Mouse (Mus musculus): ENCODE results near the gene Fis1. TPM values are rescaled to one million over a fixed set of nuclear protein-coding genes. Genes with fewer than 3 reads are reported as not detected.
A peak's percentile ranks its signal among the peaks of the same experiment; 100 is the strongest.

Gene Fis1
- polyA plus RNA-seq, 1 experiment from 2014 or later: 299 TPM

DNA sequence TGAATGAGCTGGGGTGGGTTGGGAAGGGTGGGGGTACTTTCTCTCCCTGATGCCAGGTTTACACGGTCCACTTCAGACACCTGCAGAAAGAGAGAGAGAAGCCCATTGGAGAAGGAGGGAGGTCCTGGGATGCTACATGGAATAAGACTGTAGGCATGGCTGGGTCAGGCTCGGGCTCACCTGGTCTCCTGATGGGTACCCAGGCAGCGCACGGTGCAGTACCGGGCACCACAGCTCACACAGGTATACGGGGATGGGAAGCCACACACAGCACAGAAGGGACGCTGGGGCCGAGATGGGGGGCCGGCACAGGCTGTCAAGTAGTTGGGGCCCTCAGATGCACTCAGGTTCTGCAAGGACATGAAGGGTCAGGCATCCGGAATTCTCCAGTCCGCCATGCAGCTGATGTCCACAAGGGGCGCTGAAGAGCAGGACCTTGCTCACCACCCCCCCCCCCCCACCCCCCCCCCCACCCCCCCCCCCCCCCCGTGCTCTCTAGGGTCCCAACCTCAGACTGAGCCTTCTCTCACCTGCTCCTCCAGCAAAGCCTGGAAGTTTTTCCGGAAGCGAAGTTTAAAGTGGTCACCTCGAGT is 29.4 kb downstream of the Fis1 start:
- Histone ChIP-seq H3K4me1 (ENCODE audit: control insufficient read depth, insufficient read depth, low read length) (0 out of 2 replicates have a peak, but pooled peaks cover 3% of the 10 kb centered on the region), H3K36me3 (ENCODE audit: control insufficient read depth, insufficient read depth, low read length) (no peaks in the 10 kb centered on the region), H3K27me3 (ENCODE audit: control insufficient read depth, insufficient read depth, low read length) (no peaks in the 10 kb centered on the region), H3K9me3 (ENCODE audit: control insufficient read depth, low read length) (no peaks in the 10 kb centered on the region), H3K9ac (ENCODE audit: low read length) (no peak overlapping the region), H3K27ac (replicated peaks; ENCODE audit: low read depth, low read length) (no peak overlapping the region), H3K4me2 (ENCODE audit: low read depth, severe bottlenecking) (no peak overlapping the region), H3K4me3 (ENCODE audit: low read depth, low read length) (no peak overlapping the region)
- DNase-seq (ENCODE audit: low spot score) (peak; percentile 75), ATAC-seq (ENCODE audit: insufficient number of reproducible peaks, low FRiP score, low TSS enrichment, low read depth) (no peak)
- WGBS: 51% methylated on average over 15 of the region's 16 CpGs

DNA sequence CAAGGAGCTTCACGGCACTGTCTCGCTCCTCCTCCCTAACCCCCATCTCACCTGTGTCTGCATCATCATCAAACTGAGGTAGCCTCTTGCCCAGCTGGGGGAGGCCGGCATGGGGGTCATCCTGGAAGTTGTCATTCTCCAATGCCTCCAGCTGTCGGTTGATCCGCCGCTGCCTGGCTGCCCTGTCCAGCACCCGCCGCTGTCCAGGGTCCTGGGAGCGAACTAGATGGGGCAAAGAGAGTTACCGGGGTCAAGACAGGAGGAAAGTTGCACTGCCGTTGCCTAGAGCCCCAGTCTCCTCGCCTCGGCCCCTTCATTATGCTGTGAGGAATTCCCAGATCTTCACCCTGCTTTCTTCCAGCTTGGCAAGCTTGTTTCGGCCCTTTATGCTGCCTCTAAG is 31.8 kb downstream of the Fis1 start:
- Histone ChIP-seq H3K4me3 (ENCODE audit: low read depth, low read length) (no peak overlapping the region), H3K4me1 (ENCODE audit: control insufficient read depth, insufficient read depth, low read length) (peaks cover 10% of the 10 kb centered on the region; the same call in 1 of the 2 replicates), H3K36me3 (ENCODE audit: control insufficient read depth, insufficient read depth, low read length) (peaks cover 2% of the 10 kb centered on the region; the same call in 1 of the 2 replicates), H3K9me3 (ENCODE audit: control insufficient read depth, low read length) (no peaks in the 10 kb centered on the region), H3K4me2 (ENCODE audit: low read depth, severe bottlenecking) (no peak overlapping the region), H3K9ac (ENCODE audit: low read length) (no peak overlapping the region), H3K27ac (replicated peaks; ENCODE audit: low read depth, low read length) (no peak overlapping the region), H3K27me3 (ENCODE audit: control insufficient read depth, insufficient read depth, low read length) (no peaks in the 10 kb centered on the region)
- ATAC-seq (ENCODE audit: insufficient number of reproducible peaks, low FRiP score, low TSS enrichment, low read depth): no peak
- 60% methylated on average over 14 of the region's 14 CpGs for WGBS
- peak; percentile 41 for DNase-seq (ENCODE audit: low spot score)

DNA sequence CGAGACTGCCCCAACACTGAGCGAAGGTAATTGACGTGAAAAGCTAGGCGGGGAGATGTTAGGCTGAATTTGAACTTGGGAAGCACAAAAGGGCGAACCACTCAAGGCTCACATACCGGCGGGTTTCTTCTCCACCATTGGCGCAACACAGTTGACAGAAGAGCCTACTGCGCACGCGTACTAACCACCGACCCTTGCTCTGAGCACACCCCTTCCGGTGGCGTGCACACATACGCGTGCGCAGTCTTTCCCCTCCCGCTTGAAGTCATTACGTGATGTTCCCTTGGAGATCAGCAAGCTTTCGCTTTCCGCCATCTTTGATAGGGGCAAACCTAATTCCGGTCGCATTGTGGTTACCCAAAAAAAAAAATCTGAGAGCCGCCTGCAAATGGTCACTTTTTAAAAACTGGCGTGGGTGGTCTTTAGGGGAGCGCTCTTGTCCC is 33.6 kb downstream of the Fis1 start, which contains the start of gene Plod3:
Plod3 (plus strand) TSS at position 325 of the 443 bp plus-strand sequence.
- ATAC-seq (ENCODE audit: insufficient number of reproducible peaks, low FRiP score, low TSS enrichment, low read depth) (peak; percentile 80), DNase-seq (ENCODE audit: low spot score) (peak; percentile 97)
- WGBS: under 1% methylated on average over 26 of the region's 26 CpGs
- Histone ChIP-seq H3K9ac (ENCODE audit: low read length) (peak within 1 kb of the TSS; percentile 92), H3K4me3 (ENCODE audit: low read depth, low read length) (peak within 1 kb of the TSS; percentile 91), H3K4me2 (ENCODE audit: low read depth, severe bottlenecking) (peak within 1 kb of the TSS; percentile 79), H3K4me1 (ENCODE audit: control insufficient read depth, insufficient read depth, low read length) (peaks cover 10% of the 10 kb centered on the region; the same call in 1 of the 2 replicates), H3K27me3 (ENCODE audit: control insufficient read depth, insufficient read depth, low read length) (no peaks in the 10 kb centered on the region), H3K9me3 (ENCODE audit: control insufficient read depth, low read length) (no peaks in the 10 kb centered on the region), H3K27ac (replicated peaks; ENCODE audit: low read depth, low read length) (peak within 1 kb of the TSS; percentile 97), H3K36me3 (ENCODE audit: control insufficient read depth, insufficient read depth, low read length) (peaks cover 17% of the 10 kb centered on the region)

DNA sequence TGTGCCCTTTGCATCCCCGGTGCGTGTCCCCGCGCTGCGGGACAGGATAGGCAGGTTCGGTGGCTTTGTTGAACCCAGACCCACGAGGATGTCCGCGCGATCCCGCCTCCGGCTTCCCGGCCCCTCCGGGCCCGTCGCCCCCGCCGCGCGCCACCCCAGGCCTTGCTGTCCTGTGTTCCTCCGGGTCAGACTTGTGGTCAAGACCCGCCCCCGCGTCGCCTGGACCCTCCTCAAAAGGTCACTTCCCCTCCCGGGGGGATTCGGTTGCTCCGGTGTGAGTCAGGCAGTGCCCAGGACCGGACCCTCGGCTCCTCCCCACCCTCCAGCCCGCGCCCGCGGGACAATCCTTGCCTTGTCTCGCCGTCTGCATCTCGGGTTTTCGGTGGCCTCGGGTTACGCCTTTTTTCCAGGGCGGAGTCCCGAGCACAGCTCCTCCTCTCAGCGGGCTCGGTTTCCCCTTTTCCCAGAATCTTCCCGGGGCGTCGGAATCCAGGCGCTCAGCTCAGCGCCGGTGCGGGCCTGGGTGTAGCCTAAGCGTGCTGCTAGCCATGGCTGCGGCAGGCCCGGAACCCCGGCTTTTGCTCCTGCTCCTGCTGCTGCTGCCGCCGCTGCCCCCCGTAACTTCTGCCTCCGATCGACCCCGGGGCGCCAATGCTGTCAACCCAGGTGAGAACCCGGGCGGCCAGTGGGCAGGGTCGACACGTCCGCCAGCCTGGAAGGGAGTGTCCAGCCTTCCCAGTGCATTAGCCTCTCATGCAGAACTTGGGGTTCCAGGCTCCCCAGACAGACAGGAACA is 34.3 kb downstream of the Fis1 start:
- H3K9me3 ChIP-seq (ENCODE audit: control insufficient read depth, low read length): no peaks in the 10 kb centered on the region
- peak overlapping the region; percentile 92 for H3K9ac ChIP-seq (ENCODE audit: low read length)
- under 1% methylated on average over 67 of the region's 67 CpGs for WGBS
- H3K27me3 ChIP-seq (ENCODE audit: control insufficient read depth, insufficient read depth, low read length): no peaks in the 10 kb centered on the region
- peak overlapping the region; percentile 91 for H3K4me3 ChIP-seq (ENCODE audit: low read depth, low read length)
- ATAC-seq (ENCODE audit: insufficient number of reproducible peaks, low FRiP score, low TSS enrichment, low read depth) (peak; percentile 41), DNase-seq (ENCODE audit: low spot score) (peak; percentile 84)
- peaks cover 22% of the 10 kb centered on the region for H3K36me3 ChIP-seq (ENCODE audit: control insufficient read depth, insufficient read depth, low read length)
- peaks cover 10% of the 10 kb centered on the region; the same call in 1 of the 2 replicates for H3K4me1 ChIP-seq (ENCODE audit: control insufficient read depth, insufficient read depth, low read length)
- H3K27ac ChIP-seq (replicated peaks; ENCODE audit: low read depth, low read length): peak overlapping the region; percentile 97
- H3K4me2 ChIP-seq (ENCODE audit: low read depth, severe bottlenecking): peak overlapping the region; percentile 79

DNA sequence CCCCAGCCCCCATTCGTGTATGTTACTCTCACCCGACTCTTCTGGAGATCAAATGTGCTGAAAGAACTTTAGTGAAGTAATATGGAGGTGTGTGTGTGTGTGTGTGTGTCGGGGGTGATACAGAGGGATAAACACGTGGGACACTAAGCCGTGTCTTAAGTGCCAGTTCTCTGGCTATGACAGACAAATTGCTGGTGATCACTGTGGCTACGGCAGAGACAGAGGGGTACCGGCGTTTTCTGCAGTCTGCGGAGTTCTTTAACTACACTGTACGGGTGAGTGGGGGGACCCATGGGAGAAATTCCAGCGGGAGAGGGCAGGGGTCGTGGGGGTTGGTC is 34.8 kb downstream of the Fis1 start, which contains the start of gene Znhit1:
Znhit1 (minus strand) TSS at position 88 of the 338 bp plus-strand sequence.
- Histone ChIP-seq H3K9me3 (ENCODE audit: control insufficient read depth, low read length) (no peaks in the 10 kb centered on the region), H3K27me3 (ENCODE audit: control insufficient read depth, insufficient read depth, low read length) (no peaks in the 10 kb centered on the region), H3K4me2 (ENCODE audit: low read depth, severe bottlenecking) (peak within 1 kb of the TSS; percentile 79), H3K27ac (replicated peaks; ENCODE audit: low read depth, low read length) (peak within 1 kb of the TSS; percentile 97), H3K9ac (ENCODE audit: low read length) (peak within 1 kb of the TSS; percentile 92), H3K4me1 (ENCODE audit: control insufficient read depth, insufficient read depth, low read length) (peaks cover 10% of the 10 kb centered on the region; the same call in 1 of the 2 replicates), H3K36me3 (ENCODE audit: control insufficient read depth, insufficient read depth, low read length) (peaks cover 22% of the 10 kb centered on the region), H3K4me3 (ENCODE audit: low read depth, low read length) (peak within 1 kb of the TSS; percentile 91)
- DNase-seq (ENCODE audit: low spot score) (no peak), ATAC-seq (ENCODE audit: insufficient number of reproducible peaks, low FRiP score, low TSS enrichment, low read depth) (no peak)
- 11% methylated on average over 12 of the region's 12 CpGs for WGBS

DNA sequence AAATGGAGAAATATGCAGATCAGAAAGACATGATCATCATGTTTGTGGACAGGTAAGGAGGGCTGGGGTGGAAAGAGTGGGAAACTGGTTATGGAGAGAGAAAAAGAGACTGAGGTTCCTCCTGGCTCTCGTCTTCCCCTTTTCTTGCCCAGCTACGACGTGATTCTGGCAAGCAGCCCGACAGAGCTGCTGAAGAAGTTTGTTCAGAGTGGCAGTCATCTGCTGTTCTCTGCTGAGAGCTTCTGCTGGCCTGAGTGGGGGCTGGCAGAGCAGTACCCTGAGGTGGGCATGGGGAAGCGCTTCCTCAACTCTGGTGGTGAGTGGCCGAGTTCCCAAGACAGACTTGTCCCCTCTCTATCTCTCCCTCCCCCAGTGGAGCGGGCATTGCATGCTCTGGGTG is 35.3 kb downstream of the Fis1 start:
- Histone ChIP-seq H3K27me3 (ENCODE audit: control insufficient read depth, insufficient read depth, low read length) (no peaks in the 10 kb centered on the region), H3K27ac (replicated peaks; ENCODE audit: low read depth, low read length) (no peak overlapping the region), H3K9me3 (ENCODE audit: control insufficient read depth, low read length) (no peaks in the 10 kb centered on the region), H3K9ac (ENCODE audit: low read length) (peak overlapping the region; percentile 92), H3K4me3 (ENCODE audit: low read depth, low read length) (peak overlapping the region; percentile 91), H3K4me1 (ENCODE audit: control insufficient read depth, insufficient read depth, low read length) (peaks cover 10% of the 10 kb centered on the region; the same call in 1 of the 2 replicates), H3K36me3 (ENCODE audit: control insufficient read depth, insufficient read depth, low read length) (peaks cover 27% of the 10 kb centered on the region), H3K4me2 (ENCODE audit: low read depth, severe bottlenecking) (peak overlapping the region; percentile 79)
- ATAC-seq (ENCODE audit: insufficient number of reproducible peaks, low FRiP score, low TSS enrichment, low read depth) (no peak), DNase-seq (ENCODE audit: low spot score) (no peak)
- WGBS: 84% methylated on average over 7 of the region's 7 CpGs

DNA sequence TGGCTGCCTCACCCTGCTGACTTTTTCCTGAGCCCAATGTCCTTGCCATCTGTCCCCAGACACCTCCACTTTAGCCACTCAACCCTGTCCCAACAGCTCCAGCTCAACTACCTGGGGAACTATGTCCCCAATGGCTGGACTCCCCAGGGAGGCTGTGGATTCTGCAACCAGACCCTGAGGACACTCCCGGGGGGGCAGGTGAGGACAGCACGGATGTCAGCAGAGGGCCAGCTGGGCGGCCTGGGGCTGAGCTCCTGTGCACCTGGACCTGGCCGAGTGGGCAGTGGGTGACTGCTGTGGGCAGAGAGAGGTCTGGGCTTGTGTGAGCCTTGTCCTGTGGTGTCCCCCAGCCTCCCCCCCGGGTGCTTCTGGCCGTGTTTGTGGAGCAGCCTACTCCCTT is 36.7 kb downstream of the Fis1 start:
- DNase-seq (ENCODE audit: low spot score) (no peak), ATAC-seq (ENCODE audit: insufficient number of reproducible peaks, low FRiP score, low TSS enrichment, low read depth) (no peak)
- no peak overlapping the region for H3K4me3 ChIP-seq (ENCODE audit: low read depth, low read length)
- no peaks in the 10 kb centered on the region for H3K27me3 ChIP-seq (ENCODE audit: control insufficient read depth, insufficient read depth, low read length)
- H3K9ac ChIP-seq (ENCODE audit: low read length): no peak overlapping the region
- H3K4me1 ChIP-seq (ENCODE audit: control insufficient read depth, insufficient read depth, low read length): peaks cover 10% of the 10 kb centered on the region; the same call in 1 of the 2 replicates
- peaks cover 34% of the 10 kb centered on the region for H3K36me3 ChIP-seq (ENCODE audit: control insufficient read depth, insufficient read depth, low read length)
- H3K27ac ChIP-seq (replicated peaks; ENCODE audit: low read depth, low read length): no peak overlapping the region
- 89% methylated on average over 6 of the region's 6 CpGs for WGBS
- no peaks in the 10 kb centered on the region for H3K9me3 ChIP-seq (ENCODE audit: control insufficient read depth, low read length)
- no peak overlapping the region for H3K4me2 ChIP-seq (ENCODE audit: low read depth, severe bottlenecking)

DNA sequence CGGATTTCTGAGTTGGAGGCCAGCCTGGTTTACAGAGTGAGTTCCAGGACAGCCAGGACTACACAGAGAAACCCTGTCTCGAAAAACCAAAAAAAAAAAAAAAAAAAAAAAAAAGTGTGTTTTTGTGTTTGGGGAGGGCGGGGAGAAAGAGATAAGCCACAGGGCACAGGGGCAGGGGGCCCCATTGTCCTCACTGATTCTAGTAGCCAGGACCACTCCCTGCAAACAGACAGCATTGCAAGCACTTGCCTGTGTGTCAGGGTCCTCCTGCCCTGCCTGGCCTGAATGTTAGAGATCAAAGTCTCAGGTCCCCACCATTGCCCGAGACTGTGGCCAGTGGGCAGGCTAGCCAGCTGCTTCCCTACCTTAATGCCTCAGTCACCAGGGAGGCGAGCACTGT is 46.4 kb downstream of the Fis1 start:
- WGBS: 70% methylated on average over 4 of the region's 5 CpGs
- peaks cover 3% of the 10 kb centered on the region; the same call in 1 of the 2 replicates for H3K36me3 ChIP-seq (ENCODE audit: control insufficient read depth, insufficient read depth, low read length)
- 0 out of 2 replicates have a peak, but pooled peaks cover 2% of the 10 kb centered on the region for H3K4me1 ChIP-seq (ENCODE audit: control insufficient read depth, insufficient read depth, low read length)
- no peak overlapping the region for H3K4me3 ChIP-seq (ENCODE audit: low read depth, low read length)
- no peaks in the 10 kb centered on the region for H3K9me3 ChIP-seq (ENCODE audit: control insufficient read depth, low read length)
- H3K27me3 ChIP-seq (ENCODE audit: control insufficient read depth, insufficient read depth, low read length): no peaks in the 10 kb centered on the region
- H3K4me2 ChIP-seq (ENCODE audit: low read depth, severe bottlenecking): no peak overlapping the region
- DNase-seq (ENCODE audit: low spot score) (no peak), ATAC-seq (ENCODE audit: insufficient number of reproducible peaks, low FRiP score, low TSS enrichment, low read depth) (no peak)
- H3K9ac ChIP-seq (ENCODE audit: low read length): no peak overlapping the region
- no peak overlapping the region for H3K27ac ChIP-seq (replicated peaks; ENCODE audit: low read depth, low read length)
